Mouse (Mus musculus): Measurements from ENCODE around the gene Dctd. TPM values are rescaled to one million over a fixed set of nuclear protein-coding genes. Genes with fewer than 3 reads are reported as not detected.

Gene Dctd
- 4.1 TPM in 2 replicates for polyA plus RNA-seq (2015; fragmentation: Nextera tagmentation; extraction: Ambion mirVana)

DNA sequence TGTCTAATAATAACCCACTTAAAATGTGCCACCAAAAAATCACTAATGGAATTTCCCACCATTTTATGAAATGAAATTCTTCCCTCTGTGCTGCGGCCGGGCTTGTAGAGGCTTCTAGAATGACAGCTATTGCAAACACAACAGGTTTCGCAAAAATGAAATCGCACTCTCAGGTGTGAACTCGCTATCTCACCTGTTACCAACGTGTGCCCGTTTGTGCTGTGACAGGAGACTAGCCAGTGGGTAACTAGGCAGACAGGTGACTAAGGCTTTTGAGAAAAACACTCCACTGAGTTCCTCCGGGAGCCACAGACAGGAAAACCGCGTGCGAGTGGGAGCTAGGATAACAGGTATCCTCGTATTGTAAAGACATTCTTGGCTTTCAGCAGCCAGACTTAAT lies at the start of gene Dctd:
Gene Dctd, plus strand, starts transcription at position 301 of the 400 bp plus-strand sequence.
- Histone ChIP-seq H3K27ac (ENCODE audit: low read depth, low read length) (no peak within 1 kb of the TSS), H3K4me3 (ENCODE audit: low read depth, low read length) (no peak within 1 kb of the TSS), H3K9ac (ENCODE audit: low read depth, low read length) (no peak within 1 kb of the TSS), H3K4me1 (replicated peaks; ENCODE audit: control insufficient read depth, insufficient read depth, low read length) (no peaks in the 10 kb centered on the region), H3K9me3 (ENCODE audit: control insufficient read depth) (no peaks in the 10 kb centered on the region), H3K27me3 (replicated peaks; ENCODE audit: control insufficient read depth, insufficient read depth, low read length) (no peaks in the 10 kb centered on the region), H3K36me3 (ENCODE audit: control insufficient read depth, insufficient read depth) (no peaks in the 10 kb centered on the region), H3K4me2 (replicated peaks; ENCODE audit: low read depth) (peak within 1 kb of the TSS; percentile 61; the same call in 1 of the 2 replicates)
- no peak for TF ChIP-seq CTCF (IDR thresholded peaks at IDR 0.05; ENCODE audit: low read depth)
- WGBS, result 94% methylated on average over 12 of the region's 12 CpGs
- ATAC-seq, result no peak

DNA sequence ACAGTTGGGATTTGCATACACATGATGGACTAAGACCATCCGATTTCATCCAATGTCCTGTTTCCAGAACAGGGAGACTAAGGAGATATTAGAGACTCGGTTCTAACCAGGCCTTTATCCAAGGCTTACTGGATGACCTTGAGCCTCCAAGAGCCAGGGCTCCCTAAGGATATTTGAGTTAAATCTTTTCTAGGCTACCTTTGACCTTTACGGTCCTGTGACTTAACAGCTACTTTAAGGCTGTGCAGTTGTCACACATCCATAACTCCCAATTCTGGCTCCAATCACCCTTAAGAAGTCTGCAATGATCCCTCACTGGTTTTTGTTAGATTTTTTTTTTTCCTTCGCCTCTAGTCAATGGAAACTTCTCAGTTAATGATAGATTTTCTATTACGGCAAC lies 45.3 kb upstream of the Dctd start:
- H3K27ac ChIP-seq (ENCODE audit: low read depth, low read length), result no peak overlapping the region
- no peak for ATAC-seq
- no peak overlapping the region for H3K4me3 ChIP-seq (ENCODE audit: low read depth, low read length)
- H3K4me1 ChIP-seq (replicated peaks; ENCODE audit: control insufficient read depth, insufficient read depth, low read length), result no peaks in the 10 kb centered on the region
- no peaks in the 10 kb centered on the region for H3K27me3 ChIP-seq (replicated peaks; ENCODE audit: control insufficient read depth, insufficient read depth, low read length)
- no peaks in the 10 kb centered on the region for H3K36me3 ChIP-seq (ENCODE audit: control insufficient read depth, insufficient read depth)
- TF ChIP-seq CTCF (IDR thresholded peaks at IDR 0.05; ENCODE audit: low read depth), result no peak
- H3K9me3 ChIP-seq (ENCODE audit: control insufficient read depth), result no peaks in the 10 kb centered on the region
- H3K4me2 ChIP-seq (replicated peaks; ENCODE audit: low read depth), result no peak overlapping the region
- H3K9ac ChIP-seq (ENCODE audit: low read depth, low read length), result no peak overlapping the region
- 79% methylated on average over 5 of the region's 5 CpGs for WGBS

DNA sequence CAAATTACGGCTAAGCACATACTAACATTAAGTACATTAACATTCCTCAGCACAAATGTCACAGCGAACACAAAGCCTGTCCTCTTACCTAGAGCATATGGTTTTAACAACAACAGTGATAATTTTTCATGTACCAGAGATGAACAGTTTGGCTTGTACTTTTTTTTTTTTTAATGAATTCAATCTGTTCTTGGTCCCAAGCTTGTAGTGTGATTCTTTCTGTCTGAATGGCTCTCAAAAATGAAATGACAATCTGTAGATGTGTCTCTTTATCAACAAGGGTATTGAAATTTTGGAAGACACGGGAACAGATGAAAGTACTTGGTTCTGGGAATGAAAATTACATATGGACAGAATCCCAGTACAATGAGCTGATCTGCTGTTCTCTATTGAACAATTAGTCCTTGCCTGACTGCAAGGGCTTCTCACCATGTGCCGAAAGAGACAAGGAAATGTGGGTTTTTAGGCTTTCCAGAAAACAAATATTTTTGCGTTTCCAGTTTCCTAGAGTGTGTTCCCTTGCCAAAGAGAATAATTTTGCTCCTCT lies 35.3 kb upstream of the Dctd start:
- WGBS, result 85% methylated on average over 5 of the region's 5 CpGs
- H3K27me3 ChIP-seq (replicated peaks; ENCODE audit: control insufficient read depth, insufficient read depth, low read length), result no peaks in the 10 kb centered on the region
- H3K9me3 ChIP-seq (ENCODE audit: control insufficient read depth), result no peaks in the 10 kb centered on the region
- no peak for ATAC-seq
- H3K4me3 ChIP-seq (ENCODE audit: low read depth, low read length), result no peak overlapping the region
- H3K4me2 ChIP-seq (replicated peaks; ENCODE audit: low read depth), result no peak overlapping the region
- no peaks in the 10 kb centered on the region for H3K4me1 ChIP-seq (replicated peaks; ENCODE audit: control insufficient read depth, insufficient read depth, low read length)
- H3K9ac ChIP-seq (ENCODE audit: low read depth, low read length), result no peak overlapping the region
- TF ChIP-seq CTCF (IDR thresholded peaks at IDR 0.05; ENCODE audit: low read depth), result no peak
- H3K27ac ChIP-seq (ENCODE audit: low read depth, low read length), result no peak overlapping the region
- H3K36me3 ChIP-seq (ENCODE audit: control insufficient read depth, insufficient read depth), result no peaks in the 10 kb centered on the region

DNA sequence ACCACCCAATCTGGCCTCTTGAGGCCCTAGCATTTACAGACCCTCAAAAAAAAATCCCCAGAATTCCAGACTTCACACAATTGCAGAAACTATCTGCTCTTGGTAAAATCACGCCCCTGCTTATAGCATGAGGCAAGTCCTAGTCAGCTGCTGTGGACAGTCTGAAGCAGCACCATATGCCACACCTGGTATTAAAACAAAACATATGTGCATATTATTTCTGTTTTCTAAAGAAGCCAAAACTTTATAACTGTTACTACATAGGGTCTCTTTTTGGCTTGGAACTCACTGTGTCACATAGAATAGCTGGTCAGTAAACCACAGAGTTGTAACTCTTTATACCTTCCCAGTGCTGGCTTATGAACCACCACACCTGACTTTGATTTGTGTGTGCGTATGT lies 24.7 kb upstream of the Dctd start:
- Histone ChIP-seq H3K4me2 (replicated peaks; ENCODE audit: low read depth) (no peak overlapping the region), H3K9me3 (ENCODE audit: control insufficient read depth) (no peaks in the 10 kb centered on the region), H3K36me3 (ENCODE audit: control insufficient read depth, insufficient read depth) (no peaks in the 10 kb centered on the region), H3K4me1 (replicated peaks; ENCODE audit: control insufficient read depth, insufficient read depth, low read length) (no peaks in the 10 kb centered on the region), H3K27ac (ENCODE audit: low read depth, low read length) (no peak overlapping the region), H3K27me3 (replicated peaks; ENCODE audit: control insufficient read depth, insufficient read depth, low read length) (no peaks in the 10 kb centered on the region), H3K4me3 (ENCODE audit: low read depth, low read length) (no peak overlapping the region), H3K9ac (ENCODE audit: low read depth, low read length) (no peak overlapping the region)
- no peak for TF ChIP-seq CTCF (IDR thresholded peaks at IDR 0.05; ENCODE audit: low read depth)
- WGBS, result 97% methylated on average over 2 of the region's 2 CpGs
- ATAC-seq, result no peak

DNA sequence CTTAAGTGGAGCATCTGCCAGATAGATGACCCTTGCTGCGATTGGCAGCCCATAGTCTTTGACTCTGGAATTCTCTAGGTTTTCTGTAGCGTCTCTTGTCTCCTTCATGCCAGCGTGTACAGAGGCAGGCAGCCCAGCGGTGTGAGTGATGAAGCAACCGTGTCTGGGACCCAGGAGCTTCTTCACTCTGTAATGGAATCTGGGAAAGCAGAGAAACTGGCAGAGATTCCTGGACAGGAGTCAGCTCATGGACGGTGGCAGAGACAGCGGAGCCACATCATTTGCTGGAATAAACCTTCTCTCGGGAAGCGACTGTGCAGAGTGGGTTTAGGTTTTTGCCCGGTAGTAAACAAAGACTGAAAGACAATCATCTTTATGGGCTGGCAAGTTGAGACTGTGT lies 16.5 kb upstream of the Dctd start:
- Histone ChIP-seq H3K4me3 (ENCODE audit: low read depth, low read length) (no peak overlapping the region), H3K9me3 (ENCODE audit: control insufficient read depth) (no peaks in the 10 kb centered on the region), H3K4me2 (replicated peaks; ENCODE audit: low read depth) (no peak overlapping the region), H3K9ac (ENCODE audit: low read depth, low read length) (no peak overlapping the region), H3K27ac (ENCODE audit: low read depth, low read length) (no peak overlapping the region), H3K36me3 (ENCODE audit: control insufficient read depth, insufficient read depth) (no peaks in the 10 kb centered on the region), H3K27me3 (replicated peaks; ENCODE audit: control insufficient read depth, insufficient read depth, low read length) (no peaks in the 10 kb centered on the region), H3K4me1 (replicated peaks; ENCODE audit: control insufficient read depth, insufficient read depth, low read length) (no peaks in the 10 kb centered on the region)
- 63% methylated on average over 10 of the region's 10 CpGs for WGBS
- ATAC-seq, result no peak
- TF ChIP-seq CTCF (IDR thresholded peaks at IDR 0.05; ENCODE audit: low read depth), result no peak

DNA sequence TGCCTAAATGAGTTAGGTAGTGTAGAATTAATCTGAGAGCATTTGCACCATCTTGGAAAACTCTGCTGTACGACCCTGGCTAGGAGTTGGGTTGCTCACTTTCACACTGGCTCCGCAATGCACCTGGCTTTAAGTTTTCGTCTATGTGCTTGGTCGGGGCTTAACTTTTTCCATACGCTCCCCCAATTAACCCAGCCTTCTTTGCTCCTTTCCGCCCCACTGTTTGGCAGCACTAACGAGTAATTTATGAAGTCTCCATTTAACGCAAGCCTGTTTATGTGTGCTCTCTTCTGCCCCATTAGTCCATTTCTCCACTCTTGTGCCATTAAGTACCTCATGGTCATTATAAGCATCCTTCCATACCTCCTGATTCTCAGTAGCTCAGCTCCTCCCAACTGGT lies 8.2 kb upstream of the Dctd start:
- Histone ChIP-seq H3K27me3 (replicated peaks; ENCODE audit: control insufficient read depth, insufficient read depth, low read length) (no peaks in the 10 kb centered on the region), H3K4me1 (replicated peaks; ENCODE audit: control insufficient read depth, insufficient read depth, low read length) (no peaks in the 10 kb centered on the region), H3K36me3 (ENCODE audit: control insufficient read depth, insufficient read depth) (no peaks in the 10 kb centered on the region), H3K4me3 (ENCODE audit: low read depth, low read length) (no peak overlapping the region), H3K4me2 (replicated peaks; ENCODE audit: low read depth) (no peak overlapping the region), H3K9me3 (ENCODE audit: control insufficient read depth) (no peaks in the 10 kb centered on the region), H3K27ac (ENCODE audit: low read depth, low read length) (no peak overlapping the region), H3K9ac (ENCODE audit: low read depth, low read length) (no peak overlapping the region)
- 88% methylated on average over 8 of the region's 8 CpGs for WGBS
- TF ChIP-seq CTCF (IDR thresholded peaks at IDR 0.05; ENCODE audit: low read depth), result no peak
- ATAC-seq, result no peak

DNA sequence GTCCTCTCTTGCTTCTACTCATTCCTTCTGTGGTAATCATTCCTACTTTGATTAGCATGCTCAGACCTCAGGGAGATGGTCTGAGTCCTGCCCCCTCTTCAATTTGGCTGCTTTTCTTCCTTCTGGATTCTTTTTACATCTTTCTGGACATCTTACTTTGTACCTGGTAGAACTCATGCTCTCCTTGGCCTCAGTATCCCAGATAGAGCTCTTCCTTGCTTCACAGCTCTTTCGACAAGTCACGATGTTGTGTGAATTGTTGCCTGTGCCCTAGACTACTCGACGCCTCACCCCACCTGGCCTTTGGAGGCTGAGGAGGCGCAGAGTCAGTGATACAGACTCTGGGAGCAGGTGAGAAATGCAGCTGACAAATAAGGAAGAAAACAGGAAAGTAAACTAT lies 3.5 kb upstream of the Dctd start:
- ATAC-seq, result no peak
- H3K4me3 ChIP-seq (ENCODE audit: low read depth, low read length), result no peak overlapping the region
- H3K36me3 ChIP-seq (ENCODE audit: control insufficient read depth, insufficient read depth), result no peaks in the 10 kb centered on the region
- no peaks in the 10 kb centered on the region for H3K4me1 ChIP-seq (replicated peaks; ENCODE audit: control insufficient read depth, insufficient read depth, low read length)
- no peak overlapping the region for H3K27ac ChIP-seq (ENCODE audit: low read depth, low read length)
- WGBS, result 91% methylated on average over 5 of the region's 5 CpGs
- TF ChIP-seq CTCF (IDR thresholded peaks at IDR 0.05; ENCODE audit: low read depth), result no peak
- H3K9ac ChIP-seq (ENCODE audit: low read depth, low read length), result no peak overlapping the region
- H3K27me3 ChIP-seq (replicated peaks; ENCODE audit: control insufficient read depth, insufficient read depth, low read length), result no peaks in the 10 kb centered on the region
- no peak overlapping the region for H3K4me2 ChIP-seq (replicated peaks; ENCODE audit: low read depth)
- no peaks in the 10 kb centered on the region for H3K9me3 ChIP-seq (ENCODE audit: control insufficient read depth)
